ENCODE assay signal across 18 mouse cellular contexts in genomic region chr16:50939316-50939715, GRCm38 (mm10).
DNase-seq lines count a peak whose midpoint lies in the region; ATAC-seq and TF ChIP-seq lines count a peak whose summit lies in the region.
"Had no signal": no experiment of that assay in that cellular context is flagged by ENCODE, and none has a peak within 500 bp of the region (broad histone marks: within the 10 kb centered on the region; RNA-seq: fewer than 3 reads in every experiment).

No protein-coding gene starts in this region.

- H3K27me3 ChIP-seq in forebrain, embryonic 14.5 days (replicated peaks; ENCODE audit: control insufficient read depth, insufficient read depth, low read length), result no peaks in the 10 kb centered on the region
- no peaks in the 10 kb centered on the region for H3K27me3 ChIP-seq in forebrain, embryonic 11.5 days (ENCODE audit: control insufficient read depth, insufficient read depth, low read length)
- no peaks in the 10 kb centered on the region for H3K27me3 ChIP-seq in lung, embryonic 14.5 days (ENCODE audit: insufficient read depth, low read length)
- no peaks in the 10 kb centered on the region for H3K27me3 ChIP-seq in stomach, postnatal 0 days (ENCODE audit: control insufficient read depth, insufficient read depth, low read length)
- H3K27me3 ChIP-seq in hindbrain, embryonic 13.5 days, result no peaks in the 10 kb centered on the region
- H3K27me3 ChIP-seq: heart, embryonic 13.5 days; midbrain, embryonic 15.5 days had no signal

- peak; percentile 36 for TF ChIP-seq CTCF in lung, embryonic 14.5 days (IDR thresholded peaks at IDR 0.05; ENCODE audit: low read depth)
- peak; percentile 49 for TF ChIP-seq CTCF in stomach, postnatal 0 days (IDR thresholded peaks at IDR 0.05; ENCODE audit: low read depth)

- H3K36me3 ChIP-seq in forebrain, embryonic 14.5 days (ENCODE audit: control insufficient read depth, insufficient read depth, low read length), result no peaks in the 10 kb centered on the region
- H3K36me3 ChIP-seq in forebrain, embryonic 11.5 days (ENCODE audit: control insufficient read depth, insufficient read depth, low read length), result no peaks in the 10 kb centered on the region
- H3K36me3 ChIP-seq in lung, embryonic 14.5 days (ENCODE audit: insufficient read depth), result no peaks in the 10 kb centered on the region
- H3K36me3 ChIP-seq in stomach, postnatal 0 days (ENCODE audit: control insufficient read depth, insufficient read depth, low read length), result no peaks in the 10 kb centered on the region
- no peaks in the 10 kb centered on the region for H3K36me3 ChIP-seq in hindbrain, embryonic 13.5 days
- H3K36me3 ChIP-seq: heart, embryonic 13.5 days; midbrain, embryonic 15.5 days had no signal

- peak; percentile 9 for DNase-seq in forebrain, embryonic 14.5 days (ENCODE audit: low spot score)
- no peak for DNase-seq in forebrain, embryonic 11.5 days (ENCODE audit: low spot score)
- DNase-seq in lung, embryonic 14.5 days, result peak; percentile 15
- DNase-seq in lung, postnatal 14 days, result no peak
- DNase-seq in MEL-GATA-1-ER (ENCODE audit: extremely low read depth, low read depth), result peak; percentile 2
- DNase-seq in stomach, postnatal 0 days (ENCODE audit: low spot score), result no peak
- DNase-seq: adrenal gland, postnatal 25 days; cerebellum, adult 2 months; heart, postnatal 4 days; kidney, postnatal 14 days; layer of hippocampus, adult 9-11 months; lung, adult 2 months; thymus, postnatal 4 days had no signal

- TF ChIP-seq EP300 in stomach, postnatal 0 days (optimal IDR thresholded peaks at IDR 0.05), result no peak

- no peak overlapping the region for H3K4me2 ChIP-seq in forebrain, embryonic 14.5 days (ENCODE audit: low read length)
- no peak overlapping the region for H3K4me2 ChIP-seq in forebrain, embryonic 11.5 days (ENCODE audit: low read depth, low read length, severe bottlenecking)
- no peak overlapping the region for H3K4me2 ChIP-seq in lung, embryonic 14.5 days
- no peak overlapping the region for H3K4me2 ChIP-seq in stomach, postnatal 0 days (replicated peaks; ENCODE audit: low read depth)
- no peak overlapping the region for H3K4me2 ChIP-seq in hindbrain, embryonic 13.5 days
- H3K4me2 ChIP-seq: heart, embryonic 13.5 days; midbrain, embryonic 15.5 days had no signal

- H3K4me1 ChIP-seq in forebrain, embryonic 14.5 days (ENCODE audit: control insufficient read depth, insufficient read depth, low read length), result 0 out of 2 replicates have a peak, but pooled peaks cover 2% of the 10 kb centered on the region
- H3K4me1 ChIP-seq in forebrain, embryonic 11.5 days (replicated peaks; ENCODE audit: control insufficient read depth, insufficient read depth, low read length), result no peaks in the 10 kb centered on the region
- H3K4me1 ChIP-seq in lung, embryonic 14.5 days (ENCODE audit: insufficient read depth), result no peaks in the 10 kb centered on the region
- H3K4me1 ChIP-seq in stomach, postnatal 0 days (replicated peaks; ENCODE audit: control insufficient read depth, insufficient read depth), result no peaks in the 10 kb centered on the region
- H3K4me1 ChIP-seq in hindbrain, embryonic 13.5 days (replicated peaks), result no peaks in the 10 kb centered on the region
- H3K4me1 ChIP-seq: heart, embryonic 13.5 days; midbrain, embryonic 15.5 days had no signal

- no peak for ATAC-seq in forebrain, embryonic 14.5 days
- no peak for ATAC-seq in forebrain, embryonic 11.5 days (replicated peaks; ENCODE audit: low FRiP score)
- no peak for ATAC-seq in lung, embryonic 14.5 days (ENCODE audit: insufficient read depth)
- no peak for ATAC-seq in stomach, postnatal 0 days (ENCODE audit: low FRiP score, low TSS enrichment)
- no peak for ATAC-seq in frontal cortex, adult (ENCODE audit: low TSS enrichment)
- no peak for ATAC-seq in hindbrain, embryonic 13.5 days (ENCODE audit: low FRiP score)
- ATAC-seq: activated CD4-positive, CD25-positive, alpha-beta regulatory T cell, adult 4 months; midbrain, embryonic 15.5 days had no signal

- H3K27ac ChIP-seq in forebrain, embryonic 14.5 days (ENCODE audit: low read depth, low read length), result no peak overlapping the region
- H3K27ac ChIP-seq in forebrain, embryonic 11.5 days (ENCODE audit: low read depth, low read length), result no peak overlapping the region
- no peak overlapping the region for H3K27ac ChIP-seq in lung, embryonic 14.5 days (ENCODE audit: low read depth)
- no peak overlapping the region for H3K27ac ChIP-seq in stomach, postnatal 0 days (replicated peaks)
- no peak overlapping the region for H3K27ac ChIP-seq in hindbrain, embryonic 13.5 days
- H3K27ac ChIP-seq: heart, embryonic 13.5 days; midbrain, embryonic 15.5 days had no signal

- H3K9ac ChIP-seq in forebrain, embryonic 14.5 days (ENCODE audit: low read length), result no peak overlapping the region
- no peak overlapping the region for H3K9ac ChIP-seq in forebrain, embryonic 11.5 days (ENCODE audit: low read length)
- H3K9ac ChIP-seq in lung, embryonic 14.5 days, result no peak overlapping the region
- no peak overlapping the region for H3K9ac ChIP-seq in stomach, postnatal 0 days (ENCODE audit: low read length)
- H3K9ac ChIP-seq in hindbrain, embryonic 13.5 days, result no peak overlapping the region
- H3K9ac ChIP-seq: heart, embryonic 13.5 days; midbrain, embryonic 15.5 days had no signal

- no peaks in the 10 kb centered on the region for H3K9me3 ChIP-seq in forebrain, embryonic 14.5 days (replicated peaks; ENCODE audit: control insufficient read depth, low read length)
- no peaks in the 10 kb centered on the region for H3K9me3 ChIP-seq in forebrain, embryonic 11.5 days (ENCODE audit: control insufficient read depth, low read length)
- no peaks in the 10 kb centered on the region for H3K9me3 ChIP-seq in lung, embryonic 14.5 days (ENCODE audit: low read depth, low read length)
- H3K9me3 ChIP-seq in stomach, postnatal 0 days (ENCODE audit: control insufficient read depth, low read length), result no peaks in the 10 kb centered on the region
- no peaks in the 10 kb centered on the region for H3K9me3 ChIP-seq in hindbrain, embryonic 13.5 days
- H3K9me3 ChIP-seq: heart, embryonic 13.5 days; midbrain, embryonic 15.5 days had no signal

- H3K4me3 ChIP-seq in forebrain, embryonic 14.5 days (ENCODE audit: low read depth, low read length), result no peak overlapping the region
- H3K4me3 ChIP-seq in forebrain, embryonic 11.5 days (ENCODE audit: low read depth, low read length), result no peak overlapping the region
- H3K4me3 ChIP-seq in lung, embryonic 14.5 days (ENCODE audit: low read depth, low read length), result no peak overlapping the region
- H3K4me3 ChIP-seq in stomach, postnatal 0 days (ENCODE audit: low read depth, low read length), result no peak overlapping the region
- H3K4me3 ChIP-seq in hindbrain, embryonic 13.5 days, result no peak overlapping the region
- H3K4me3 ChIP-seq: heart, embryonic 13.5 days; midbrain, embryonic 15.5 days had no signal

- WGBS in forebrain, embryonic 14.5 days, result 51% methylated on average over 6 of the region's 6 CpGs
- WGBS in forebrain, embryonic 11.5 days, result 38% methylated on average over 6 of the region's 6 CpGs
- 31% methylated on average over 6 of the region's 6 CpGs for WGBS in lung, embryonic 14.5 days
- 35% methylated on average over 6 of the region's 6 CpGs for WGBS in stomach, postnatal 0 days
- 38% methylated on average over 6 of the region's 6 CpGs for WGBS in hindbrain, embryonic 13.5 days

Comparison
In these comparisons a context has a peak if more than half of its experiments do, and no peak if none do; other contexts are left out.
1. DNase-seq: peak in forebrain, embryonic 14.5 days (single experiment), lung, embryonic 14.5 days (single experiment) and MEL-GATA-1-ER (single experiment); none in forebrain, embryonic 11.5 days (single experiment), lung, postnatal 14 days (single experiment) and stomach, postnatal 0 days (single experiment).